Mouse (Mus musculus): ENCODE measurements around the gene Kifap3. TPM values are rescaled to one million over a fixed set of nuclear protein-coding genes. Genes with fewer than 3 reads are reported as not detected.
"Not testable (repeated sequence)": the region's sequence is repeated elsewhere in the genome, so short reads cannot be mapped to it uniquely, and the experiment has no call there.

Gene Kifap3
- 26.8 and 27.5 TPM in 2 replicates for polyA plus RNA-seq (2015; fragmentation: Nextera tagmentation; extraction: Ambion mirVana)

DNA sequence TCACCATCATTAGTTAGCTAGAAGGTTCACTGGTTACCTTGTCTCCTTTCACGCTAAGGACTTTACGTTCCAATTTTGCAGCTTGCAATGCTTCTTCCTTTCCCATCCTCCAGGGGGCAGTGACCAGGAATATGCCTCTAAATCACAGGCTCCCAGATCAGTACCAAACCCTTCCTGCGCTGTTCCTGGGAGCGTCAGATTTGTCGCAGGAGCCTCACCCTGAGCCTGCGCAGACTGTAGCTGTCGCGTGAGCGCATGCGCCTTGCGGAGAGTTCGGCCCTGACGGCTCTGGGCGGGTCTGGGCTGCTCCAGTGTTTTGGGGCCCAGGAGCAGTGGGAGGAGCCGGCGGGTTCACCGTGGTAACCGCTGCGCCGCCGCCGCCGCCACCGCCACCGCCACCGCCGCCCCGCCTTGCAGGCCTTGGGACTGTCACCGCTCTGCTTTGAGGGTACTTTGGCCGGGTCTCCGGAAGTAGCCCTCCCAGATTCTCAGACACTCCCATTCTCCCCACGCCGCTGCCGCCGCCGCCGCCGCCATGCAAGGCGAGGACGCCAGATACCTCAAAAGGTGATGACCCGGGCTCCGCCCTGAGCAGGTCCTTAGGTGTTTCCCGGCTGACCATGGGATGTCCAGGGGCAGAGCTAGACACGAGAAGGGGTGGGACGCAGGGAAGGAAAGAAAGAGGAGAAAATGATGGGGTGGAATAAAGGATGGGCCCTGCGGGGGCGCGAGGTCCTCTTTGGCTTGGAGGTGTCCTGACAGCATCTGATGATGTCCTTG is at the start of gene Kifap3:
Kifap3 (plus strand) TSS at position 248 of the 780 bp plus-strand sequence.
- peak within 1 kb of the TSS; percentile 68 for H3K4me2 ChIP-seq
- H3K27me3 ChIP-seq (replicated peaks): no peaks in the 10 kb centered on the region
- no peaks in the 10 kb centered on the region for H3K4me1 ChIP-seq
- H3K36me3 ChIP-seq: peaks cover 4% of the 10 kb centered on the region; the same call in 1 of the 2 replicates
- H3K9me3 ChIP-seq: no peaks in the 10 kb centered on the region
- H3K27ac ChIP-seq: no peak within 1 kb of the TSS
- under 1% methylated on average over 36 of the region's 48 CpGs for WGBS
- peak; percentile 100 for ATAC-seq (ENCODE audit: insufficient read depth, low FRiP score, low read depth)
- H3K4me3 ChIP-seq (replicated peaks): peak within 1 kb of the TSS; percentile 64
- peak within 1 kb of the TSS; percentile 38; the same call in 1 of the 2 replicates for H3K9ac ChIP-seq

DNA sequence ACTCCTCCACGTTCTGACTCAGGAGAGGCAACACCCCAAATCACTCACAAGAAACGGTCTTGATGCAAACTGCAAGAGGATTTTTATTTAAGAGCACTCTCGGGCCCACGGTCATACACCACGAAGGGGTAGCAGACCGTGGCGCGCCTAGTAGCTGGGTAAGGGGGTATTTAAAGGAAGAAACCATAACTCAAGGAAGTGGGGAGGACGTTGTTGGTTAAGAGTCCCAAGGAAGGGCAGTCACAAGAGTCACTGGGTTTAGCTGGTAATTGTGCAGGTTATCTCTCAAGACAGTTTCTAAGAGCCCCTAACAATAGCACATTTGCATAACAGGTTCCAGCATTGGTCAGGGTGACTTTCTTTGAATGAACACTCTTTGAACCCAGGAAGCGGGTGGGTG is 48.2 kb upstream of the Kifap3 start:
- 89% methylated on average over 10 of the region's 10 CpGs for whole genome bisulfite sequencing
- ATAC-seq (ENCODE audit: insufficient read depth, low FRiP score, low read depth); H3K27me3 ChIP-seq (replicated peaks); H3K9ac ChIP-seq; H3K9me3 ChIP-seq; H3K4me2 ChIP-seq; H3K4me3 ChIP-seq (replicated peaks); H3K36me3 ChIP-seq; H3K27ac ChIP-seq; H3K4me1 ChIP-seq: not testable (repeated sequence)

DNA sequence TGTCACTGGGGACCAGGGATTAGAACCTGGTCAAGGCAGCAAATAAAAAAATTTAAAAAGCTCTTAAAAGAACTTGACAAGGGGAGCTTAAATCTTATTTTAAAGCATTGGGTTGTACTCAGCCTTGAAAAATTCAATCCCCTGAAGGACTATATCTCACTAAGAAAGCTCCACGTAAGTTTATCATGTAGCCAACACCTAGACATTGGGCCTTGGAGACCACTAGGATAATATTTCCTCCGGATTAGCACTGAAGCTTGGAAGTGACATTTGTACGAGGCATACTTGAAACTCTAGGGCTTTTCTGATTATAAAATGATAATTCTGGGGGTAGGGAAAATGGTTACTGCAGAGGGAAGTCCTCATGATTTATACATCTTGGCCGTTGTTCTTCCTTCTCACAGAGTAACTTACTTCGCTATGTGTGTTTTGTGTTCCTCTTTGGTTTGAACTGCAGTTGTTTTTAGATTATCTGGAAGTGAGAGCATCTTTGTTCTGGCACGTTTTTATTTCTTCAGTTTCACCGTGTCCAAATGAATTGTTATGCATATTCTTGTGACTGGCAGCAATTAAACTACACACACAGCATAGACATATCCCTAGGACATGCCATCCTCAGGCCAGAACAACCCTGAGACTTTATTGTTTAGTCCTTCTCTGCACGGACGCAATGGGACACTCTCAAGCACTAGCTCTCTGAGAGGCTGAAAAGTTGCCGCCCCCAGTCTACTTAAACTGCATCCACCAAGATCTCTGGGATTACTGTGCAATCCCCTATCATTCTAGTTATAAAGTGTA is 42.7 kb upstream of the Kifap3 start:
- Histone ChIP-seq H3K4me3 (replicated peaks) (no peak overlapping the region), H3K4me1 (no peaks in the 10 kb centered on the region), H3K9me3 (no peaks in the 10 kb centered on the region), H3K27me3 (replicated peaks) (no peaks in the 10 kb centered on the region), H3K27ac (no peak overlapping the region), H3K36me3 (no peaks in the 10 kb centered on the region), H3K9ac (no peak overlapping the region), H3K4me2 (no peak overlapping the region)
- no peak for ATAC-seq (ENCODE audit: insufficient read depth, low FRiP score, low read depth)
- WGBS: 75% methylated on average over 10 of the region's 10 CpGs

DNA sequence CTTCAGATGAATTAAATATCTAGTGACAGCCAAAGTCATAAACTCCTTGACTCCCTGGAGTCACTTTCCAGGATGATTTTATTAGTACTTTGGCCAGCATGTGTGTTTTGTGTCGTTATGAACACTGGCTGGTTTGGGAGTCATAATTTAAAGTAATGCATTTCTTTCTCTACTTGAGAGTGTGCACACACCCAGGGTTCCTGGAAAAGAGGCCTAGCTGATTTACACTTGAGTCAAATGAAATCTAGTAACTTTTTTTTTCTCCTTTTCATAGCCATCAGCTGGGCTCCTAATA is 42.2 kb upstream of the Kifap3 start:
- ATAC-seq (ENCODE audit: insufficient read depth, low FRiP score, low read depth): no peak
- no peaks in the 10 kb centered on the region for H3K9me3 ChIP-seq
- H3K27me3 ChIP-seq (replicated peaks): no peaks in the 10 kb centered on the region
- no peak overlapping the region for H3K4me2 ChIP-seq
- H3K4me3 ChIP-seq (replicated peaks): no peak overlapping the region
- 55% methylated on average over 1 of the region's 1 CpGs for WGBS
- no peaks in the 10 kb centered on the region for H3K4me1 ChIP-seq
- H3K9ac ChIP-seq: no peak overlapping the region
- H3K36me3 ChIP-seq: no peaks in the 10 kb centered on the region
- no peak overlapping the region for H3K27ac ChIP-seq

DNA sequence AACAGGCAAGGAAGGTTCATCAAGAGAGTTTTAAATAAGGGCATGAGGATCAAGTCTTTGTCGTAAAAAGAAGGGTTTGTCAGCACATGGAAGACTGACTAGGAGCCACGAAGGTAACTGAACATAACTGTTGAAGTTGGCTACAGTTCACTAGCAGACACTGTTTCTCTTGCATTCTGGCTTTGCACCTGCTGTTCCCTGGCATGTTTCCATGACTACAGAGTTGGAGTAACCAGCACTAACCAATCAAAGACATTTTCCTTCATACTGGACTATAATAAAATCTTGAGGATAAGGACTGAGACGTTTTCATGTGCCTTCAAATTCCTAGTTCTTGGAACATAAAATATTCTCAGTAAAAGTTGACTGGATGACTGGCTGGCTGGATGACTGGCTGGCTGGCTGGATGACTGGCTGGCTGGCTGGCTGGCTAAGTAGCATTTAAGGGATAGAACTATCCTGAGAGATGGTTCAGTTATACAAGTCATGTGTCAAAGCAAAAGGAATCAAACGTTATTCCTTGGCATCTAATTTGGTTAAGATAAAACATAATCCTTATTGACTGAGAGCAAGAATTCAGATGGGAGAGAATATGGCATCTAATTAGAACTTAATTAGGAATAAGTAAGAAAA is 27.9 kb upstream of the Kifap3 start:
- no peak overlapping the region for H3K4me2 ChIP-seq
- no peak overlapping the region for H3K4me3 ChIP-seq (replicated peaks)
- no peaks in the 10 kb centered on the region for H3K36me3 ChIP-seq
- H3K9ac ChIP-seq: no peak overlapping the region
- H3K27me3 ChIP-seq (replicated peaks): no peaks in the 10 kb centered on the region
- H3K27ac ChIP-seq: no peak overlapping the region
- H3K9me3 ChIP-seq: no peaks in the 10 kb centered on the region
- 63% methylated on average over 4 of the region's 4 CpGs for WGBS
- no peak for ATAC-seq (ENCODE audit: insufficient read depth, low FRiP score, low read depth)
- no peaks in the 10 kb centered on the region for H3K4me1 ChIP-seq

DNA sequence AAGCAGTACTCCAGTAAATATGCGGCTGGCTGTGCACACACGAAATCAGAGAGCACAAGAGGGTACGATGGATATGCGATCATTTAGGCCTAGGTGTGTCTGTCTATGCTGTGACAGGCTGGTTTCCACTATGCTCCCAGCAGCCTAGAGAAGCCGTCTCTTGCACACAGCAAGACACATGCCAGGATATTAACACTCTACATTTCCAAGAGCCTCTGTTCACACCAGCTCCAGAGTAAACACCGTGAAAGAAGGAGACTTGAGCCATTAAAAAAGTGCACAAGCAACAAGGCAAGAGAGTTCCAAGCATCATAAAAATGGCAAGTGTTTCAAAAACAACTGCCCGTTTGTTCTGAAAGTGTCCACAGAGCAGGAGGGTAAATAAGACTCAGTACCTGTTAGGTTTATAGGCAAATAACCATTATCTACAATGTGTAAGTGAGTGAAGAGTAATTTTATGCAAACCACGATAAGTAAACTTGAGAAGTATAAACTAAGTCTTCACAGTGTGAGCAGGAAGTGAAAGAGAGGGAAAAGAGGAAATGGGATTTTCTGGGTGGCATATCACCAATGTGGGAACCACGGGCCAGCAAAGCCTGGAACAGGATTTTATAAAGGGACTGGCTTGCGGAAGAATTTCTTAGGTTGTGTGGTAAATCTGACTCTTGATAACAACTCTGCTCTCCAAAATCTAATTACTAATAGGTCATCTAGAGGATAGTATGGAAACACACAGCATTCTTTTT is 21.7 kb upstream of the Kifap3 start:
- Histone ChIP-seq H3K9me3 (no peaks in the 10 kb centered on the region), H3K27ac (no peak overlapping the region), H3K4me2 (no peak overlapping the region), H3K27me3 (replicated peaks) (no peaks in the 10 kb centered on the region), H3K9ac (no peak overlapping the region), H3K36me3 (no peaks in the 10 kb centered on the region), H3K4me1 (no peaks in the 10 kb centered on the region), H3K4me3 (replicated peaks) (no peak overlapping the region)
- no peak for ATAC-seq (ENCODE audit: insufficient read depth, low FRiP score, low read depth)
- WGBS: 70% methylated on average over 10 of the region's 10 CpGs

DNA sequence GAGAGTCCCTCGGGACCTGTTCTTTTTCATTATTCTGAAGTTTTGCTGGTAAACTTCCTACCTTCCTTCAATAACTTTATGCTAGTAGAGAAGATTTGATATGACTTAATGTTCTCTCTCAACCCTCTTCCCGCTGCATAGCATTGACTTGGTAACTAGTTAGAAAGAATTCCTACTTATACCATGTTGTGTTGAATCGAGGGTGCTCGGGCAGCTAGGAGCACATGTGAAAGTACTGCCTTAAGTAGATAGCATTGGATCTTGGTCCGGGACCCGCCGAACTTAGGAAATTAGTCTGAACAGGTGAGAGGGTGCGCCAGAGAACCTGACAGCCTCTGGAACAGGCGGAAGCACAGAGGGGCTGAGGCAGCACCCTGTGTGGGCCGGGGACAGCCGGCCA is 4.2 kb downstream of the Kifap3 start:
- H3K27me3 ChIP-seq (replicated peaks); H3K4me1 ChIP-seq; H3K27ac ChIP-seq; H3K4me2 ChIP-seq; H3K9me3 ChIP-seq; ATAC-seq (ENCODE audit: insufficient read depth, low FRiP score, low read depth); H3K4me3 ChIP-seq (replicated peaks); H3K36me3 ChIP-seq; H3K9ac ChIP-seq: not testable (repeated sequence)
- WGBS: 95% methylated on average over 8 of the region's 11 CpGs

DNA sequence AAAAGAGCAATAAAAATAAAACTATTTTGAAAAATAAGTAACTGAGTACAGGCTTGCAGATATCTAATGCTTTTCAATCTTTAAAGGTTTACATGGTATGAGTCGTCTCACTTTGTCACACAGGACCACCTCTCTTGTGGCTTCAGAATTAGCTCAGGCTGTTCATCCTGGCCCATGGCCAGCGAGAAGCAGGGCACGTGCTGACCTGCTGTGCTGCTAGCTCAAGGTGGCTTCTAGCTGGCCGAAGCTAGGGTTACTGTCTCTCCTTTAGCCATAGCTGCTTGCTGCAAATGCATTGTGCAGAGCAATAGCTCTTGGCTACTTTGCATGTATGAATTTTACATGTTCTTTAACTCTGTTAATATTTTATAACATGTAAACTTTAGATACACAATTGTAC is 42.0 kb downstream of the Kifap3 start:
- no peak overlapping the region for H3K4me2 ChIP-seq
- no peaks in the 10 kb centered on the region for H3K36me3 ChIP-seq
- H3K9ac ChIP-seq: no peak overlapping the region
- no peak overlapping the region for H3K4me3 ChIP-seq (replicated peaks)
- H3K9me3 ChIP-seq: no peaks in the 10 kb centered on the region
- ATAC-seq (ENCODE audit: insufficient read depth, low FRiP score, low read depth): no peak
- no peaks in the 10 kb centered on the region for H3K4me1 ChIP-seq
- no peaks in the 10 kb centered on the region for H3K27me3 ChIP-seq (replicated peaks)
- no peak overlapping the region for H3K27ac ChIP-seq
- WGBS: 74% methylated on average over 4 of the region's 4 CpGs

DNA sequence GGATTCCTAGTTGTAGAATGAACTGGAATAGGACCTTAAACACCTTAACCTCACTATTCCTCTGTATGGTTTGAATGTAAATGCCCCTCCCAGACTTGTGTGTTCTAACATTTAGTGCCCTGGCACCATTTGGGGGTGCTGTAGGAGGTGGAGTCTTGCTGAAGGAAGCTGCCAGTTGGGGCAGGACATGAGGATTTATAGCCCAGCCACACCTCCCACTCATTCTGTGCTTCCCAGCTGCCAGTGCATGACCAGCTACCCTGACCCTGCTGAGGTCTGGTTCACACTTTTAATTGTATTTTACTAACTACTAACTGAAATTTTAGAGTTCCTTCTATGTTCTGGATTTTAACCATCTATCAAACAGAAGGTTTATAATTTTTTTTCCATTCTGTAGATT is 50.1 kb downstream of the Kifap3 start:
- no peak overlapping the region for H3K4me3 ChIP-seq (replicated peaks)
- H3K27me3 ChIP-seq (replicated peaks): no peaks in the 10 kb centered on the region
- H3K9ac ChIP-seq: no peak overlapping the region
- H3K27ac ChIP-seq: no peak overlapping the region
- no peaks in the 10 kb centered on the region for H3K4me1 ChIP-seq
- peaks cover 3% of the 10 kb centered on the region; the same call in 1 of the 2 replicates for H3K36me3 ChIP-seq
- no peak overlapping the region for H3K4me2 ChIP-seq
- no peak for ATAC-seq (ENCODE audit: insufficient read depth, low FRiP score, low read depth)
- H3K9me3 ChIP-seq: no peaks in the 10 kb centered on the region

DNA sequence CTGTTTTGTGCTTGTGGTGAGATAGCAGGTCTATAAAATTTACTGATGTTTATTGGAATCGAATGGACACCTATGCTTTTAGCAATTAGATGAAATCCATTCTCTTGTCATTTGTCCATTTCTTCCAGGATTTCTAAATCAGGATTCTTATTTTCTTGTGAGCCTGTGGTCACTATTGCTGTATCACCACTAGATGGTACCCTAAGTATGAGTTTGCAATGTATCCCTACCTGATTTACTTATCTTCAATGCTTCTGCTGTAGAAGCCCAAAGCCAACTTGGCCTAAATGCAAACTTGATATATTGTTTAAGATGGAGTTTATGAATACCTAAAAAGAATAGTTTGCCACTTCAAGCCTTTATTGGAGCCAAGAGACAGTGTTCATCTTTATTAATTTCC is 54.7 kb downstream of the Kifap3 start:
- Histone ChIP-seq H3K4me2 (no peak overlapping the region), H3K9ac (no peak overlapping the region), H3K4me3 (replicated peaks) (no peak overlapping the region), H3K36me3 (no peaks in the 10 kb centered on the region; the same call in 1 of the 2 replicates), H3K27me3 (replicated peaks) (no peaks in the 10 kb centered on the region), H3K9me3 (no peaks in the 10 kb centered on the region), H3K4me1 (no peaks in the 10 kb centered on the region), H3K27ac (no peak overlapping the region)
- WGBS: 63% methylated on average over 1 of the region's 1 CpGs
- no peak for ATAC-seq (ENCODE audit: insufficient read depth, low FRiP score, low read depth)

DNA sequence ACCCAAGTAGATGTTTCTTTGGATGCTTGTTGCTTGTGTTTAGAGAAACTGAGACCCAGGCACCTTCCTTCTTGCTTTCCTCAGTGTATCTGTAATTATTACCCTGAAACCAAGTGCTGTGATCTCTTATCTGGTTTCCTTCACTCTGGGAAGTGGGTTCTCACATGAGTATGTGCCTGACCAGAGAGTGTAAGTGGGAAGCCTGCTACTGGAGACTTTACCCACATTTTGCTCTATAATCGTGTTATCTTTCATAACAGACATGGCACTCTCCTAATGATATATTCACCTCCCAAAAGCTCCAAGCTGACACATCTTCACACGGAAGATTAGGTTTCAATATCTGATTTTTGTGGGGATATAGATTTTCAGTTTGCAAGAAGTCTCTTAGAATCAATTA is 55.7 kb downstream of the Kifap3 start:
- Histone ChIP-seq H3K9me3 (no peaks in the 10 kb centered on the region), H3K27me3 (replicated peaks) (no peaks in the 10 kb centered on the region), H3K4me1 (no peaks in the 10 kb centered on the region), H3K9ac (no peak overlapping the region), H3K4me3 (replicated peaks) (no peak overlapping the region), H3K36me3 (no peaks in the 10 kb centered on the region; the same call in 1 of the 2 replicates), H3K4me2 (no peak overlapping the region), H3K27ac (no peak overlapping the region)
- WGBS: 75% methylated on average over 2 of the region's 2 CpGs
- ATAC-seq (ENCODE audit: insufficient read depth, low FRiP score, low read depth): no peak
